Comparison of ENCODE assay signal across 8 mouse cellular contexts in genomic region chr4:95153737-95154287, GRCm38 (mm10).
DNase-seq lines count a peak whose midpoint lies in the region; ATAC-seq lines count a peak whose summit lies in the region.

No protein-coding gene starts in this region.

- H3K4me2 ChIP-seq in forebrain, embryonic 12.5 days = no peak overlapping the region
- no peak overlapping the region for H3K4me2 ChIP-seq in midbrain, embryonic 12.5 days (replicated peaks)

- no peaks in the 10 kb centered on the region for H3K9me3 ChIP-seq in forebrain, embryonic 12.5 days
- H3K9me3 ChIP-seq in midbrain, embryonic 12.5 days = no peaks in the 10 kb centered on the region

- H3K4me1 ChIP-seq in forebrain, embryonic 12.5 days = peaks cover 20% of the 10 kb centered on the region
- peaks cover 17% of the 10 kb centered on the region for H3K4me1 ChIP-seq in midbrain, embryonic 12.5 days

- DNase-seq in adrenal gland, postnatal 14 days = peak; percentile 85
- peak; percentile 72 for DNase-seq in heart, postnatal 25 days (ENCODE audit: low spot score)
- DNase-seq in kidney, postnatal 4 days = peak; percentile 57 to 73
- no peak for DNase-seq in cerebellum, adult 8-10 months
- no peak for DNase-seq in thymus, postnatal 25 days

- H3K9ac ChIP-seq in forebrain, embryonic 12.5 days = no peak overlapping the region
- no peak overlapping the region for H3K9ac ChIP-seq in midbrain, embryonic 12.5 days (replicated peaks)

- no peak overlapping the region for H3K27ac ChIP-seq in forebrain, embryonic 12.5 days
- no peak overlapping the region for H3K27ac ChIP-seq in midbrain, embryonic 12.5 days (replicated peaks)

- H3K4me3 ChIP-seq in forebrain, embryonic 12.5 days (replicated peaks) = no peak overlapping the region
- no peak overlapping the region for H3K4me3 ChIP-seq in midbrain, embryonic 12.5 days

- intact Hi-C loops in heart, postnatal 25 days (cut with DNase I) = loop anchor here (2.0 to 5.0 kb wide), 2 partner anchors 62 to 101 kb away; partner anchors contain the start of gene Jun

- peak; percentile 52; the same call in 1 of the 2 replicates for ATAC-seq in forebrain, embryonic 12.5 days (ENCODE audit: low FRiP score)
- peak; percentile 71 for ATAC-seq in midbrain, embryonic 12.5 days (ENCODE audit: low FRiP score, low read depth)
- no peak for ATAC-seq in megakaryocyte-erythroid progenitor cell, adult 5-6 weeks (replicated peaks; ENCODE audit: low FRiP score, low TSS enrichment, poor library complexity, severe bottlenecking)

- H3K27me3 ChIP-seq in forebrain, embryonic 12.5 days = no peaks in the 10 kb centered on the region
- no peaks in the 10 kb centered on the region for H3K27me3 ChIP-seq in midbrain, embryonic 12.5 days

- no peaks in the 10 kb centered on the region for H3K36me3 ChIP-seq in forebrain, embryonic 12.5 days (replicated peaks)
- H3K36me3 ChIP-seq in midbrain, embryonic 12.5 days = no peaks in the 10 kb centered on the region

- WGBS in forebrain, embryonic 12.5 days = 20% methylated on average over 6 of the region's 6 CpGs
- WGBS in midbrain, embryonic 12.5 days = 14% methylated on average over 6 of the region's 6 CpGs

Comparison
In these comparisons a context has a peak if more than half of its experiments do, and no peak if none do; other contexts are left out.
1. DNase-seq: peak in adrenal gland, postnatal 14 days (single experiment), heart, postnatal 25 days (single experiment) and kidney, postnatal 4 days (2 of 2); none in cerebellum, adult 8-10 months (single experiment) and thymus, postnatal 25 days (single experiment).